ENCODE assay signal across 7 mouse cellular contexts in the genomic region with DNA sequence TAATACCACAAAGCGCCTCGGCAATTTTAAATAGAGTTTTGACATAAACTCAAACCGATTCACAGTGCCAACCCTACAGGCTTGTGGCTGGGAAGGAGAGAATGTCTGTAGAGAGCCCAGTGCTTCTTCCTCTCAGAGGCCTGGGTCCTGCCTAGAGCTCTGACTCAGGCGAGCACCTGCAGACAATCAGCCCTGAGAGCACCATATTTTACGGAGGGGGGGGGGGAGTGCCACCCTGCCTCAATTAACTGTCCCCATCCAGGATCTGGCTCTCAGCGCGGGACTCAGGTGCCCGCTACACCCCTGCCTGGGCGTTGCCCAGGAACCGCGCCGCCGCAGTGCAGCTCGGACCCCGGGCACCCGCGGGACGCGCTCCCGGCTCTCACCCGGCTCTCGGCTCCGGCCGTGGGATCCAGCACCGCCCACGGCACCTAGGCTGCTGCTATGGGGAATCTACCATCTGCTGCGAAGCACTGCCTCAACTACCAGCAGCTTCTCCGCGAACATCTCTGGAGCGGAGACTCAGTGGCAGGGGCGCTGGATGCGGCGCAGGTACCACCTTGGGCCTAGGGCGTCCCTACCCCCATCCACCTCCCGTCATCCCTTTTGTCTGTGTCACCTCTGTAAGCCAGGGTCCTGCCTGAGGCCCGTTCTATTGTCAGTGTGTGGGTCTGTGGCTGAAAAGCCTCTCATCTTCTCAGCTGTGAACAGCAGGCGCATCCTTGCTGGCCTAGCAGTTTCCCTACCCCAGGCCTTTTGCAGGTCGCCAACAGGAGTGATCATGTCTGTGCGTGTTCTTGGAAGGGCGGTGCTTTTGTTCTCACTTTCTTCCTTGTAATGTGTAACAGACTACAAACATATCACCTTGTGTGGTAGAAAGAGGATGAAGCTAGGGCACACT. TPM values are rescaled to one million over a fixed set of nuclear protein-coding genes. Genes with fewer than 3 reads are reported as not detected.
A peak's percentile ranks its signal among the peaks of the same experiment; 100 is the strongest.
DNase-seq lines count a peak whose midpoint lies in the region; ATAC-seq and TF ChIP-seq lines count a peak whose summit lies in the region.

A gene (plus strand): TSS at position 225 of the 901 bp plus-strand sequence.

- no peaks in the 10 kb centered on the region for H3K36me3 ChIP-seq in midbrain, embryonic 12.5 days
- no peaks in the 10 kb centered on the region for H3K36me3 ChIP-seq in stomach, postnatal 0 days (ENCODE audit: control insufficient read depth, insufficient read depth, low read length)

- peak within 1 kb of the TSS; percentile 58 for H3K4me3 ChIP-seq in midbrain, embryonic 12.5 days
- H3K4me3 ChIP-seq in stomach, postnatal 0 days (ENCODE audit: low read depth, low read length) = peak within 1 kb of the TSS; percentile 43

- H3K4me1 ChIP-seq in midbrain, embryonic 12.5 days = peaks cover 12% of the 10 kb centered on the region
- 0 out of 2 replicates have a peak, but pooled peaks cover 5% of the 10 kb centered on the region for H3K4me1 ChIP-seq in stomach, postnatal 0 days (replicated peaks; ENCODE audit: control insufficient read depth, insufficient read depth)

- no peaks in the 10 kb centered on the region for H3K27me3 ChIP-seq in midbrain, embryonic 12.5 days
- H3K27me3 ChIP-seq in stomach, postnatal 0 days (ENCODE audit: control insufficient read depth, insufficient read depth, low read length) = no peaks in the 10 kb centered on the region

- no peak for TF ChIP-seq CTCF in stomach, postnatal 0 days (IDR thresholded peaks at IDR 0.05; ENCODE audit: low read depth)

- peak within 1 kb of the TSS; percentile 78 for H3K9ac ChIP-seq in midbrain, embryonic 12.5 days (replicated peaks)
- peak within 1 kb of the TSS; percentile 65 for H3K9ac ChIP-seq in stomach, postnatal 0 days (ENCODE audit: low read length)

- no peaks in the 10 kb centered on the region for H3K9me3 ChIP-seq in midbrain, embryonic 12.5 days
- H3K9me3 ChIP-seq in stomach, postnatal 0 days (ENCODE audit: control insufficient read depth, low read length) = no peaks in the 10 kb centered on the region

- peak within 1 kb of the TSS; percentile 79 for H3K4me2 ChIP-seq in midbrain, embryonic 12.5 days (replicated peaks)
- peak within 1 kb of the TSS; percentile 75 for H3K4me2 ChIP-seq in stomach, postnatal 0 days (replicated peaks; ENCODE audit: low read depth)

- ATAC-seq in midbrain, embryonic 12.5 days (ENCODE audit: low FRiP score, low read depth) = peak; percentile 94
- peak; percentile 42 for ATAC-seq in stomach, postnatal 0 days (ENCODE audit: low FRiP score, low TSS enrichment)

- H3K27ac ChIP-seq in midbrain, embryonic 12.5 days (replicated peaks) = peak within 1 kb of the TSS; percentile 87
- peak within 1 kb of the TSS; percentile 73 for H3K27ac ChIP-seq in stomach, postnatal 0 days (replicated peaks)

- 2% methylated on average over 40 of the region's 40 CpGs for WGBS in midbrain, embryonic 12.5 days
- WGBS in stomach, postnatal 0 days = 9% methylated on average over 39 of the region's 40 CpGs

- no peak for TF ChIP-seq EP300 in stomach, postnatal 0 days (optimal IDR thresholded peaks at IDR 0.05)

- peak; percentile 13 to 63 for DNase-seq in spleen, postnatal 4 days (ENCODE audit: low spot score in 2 of 2)
- DNase-seq in spleen, postnatal 36 days (ENCODE audit: low spot score in 2 of 2) = no peak
- peak; percentile 75 for DNase-seq in cerebellum, adult 9-10 months
- peak; percentile 44 to 53 for DNase-seq in frontal cortex, postnatal 10 days (ENCODE audit: low spot score in 2 of 2)
- DNase-seq in left cerebral cortex, adult 11 months (ENCODE audit: low spot score) = peak; percentile 49
- DNase-seq in stomach, postnatal 0 days (ENCODE audit: low spot score) = peak; percentile 31

RNA-seq across cellular contexts. Expression of the gene that starts here (rescaled TPM):
- polyA plus RNA-seq in midbrain, embryonic 12.5 days (2016; fragmentation: Nextera tagmentation; extraction: Ambion mirVana) = 15.0 and 15.4 TPM in 2 replicates
- 1.0 and 1.2 TPM in 2 replicates for polyA plus RNA-seq in stomach, postnatal 0 days (2015; fragmentation: Nextera tagmentation; extraction: Ambion mirVana)

Comparison
In these comparisons a context has a peak if more than half of its experiments do, and no peak if none do; other contexts are left out.
1. DNase-seq: peak in spleen, postnatal 4 days (2 of 2), cerebellum, adult 9-10 months (single experiment), frontal cortex, postnatal 10 days (2 of 2), left cerebral cortex, adult 11 months (single experiment) and stomach, postnatal 0 days (single experiment); none in spleen, postnatal 36 days (0 of 2).